Mouse (Mus musculus) left cerebral cortex, postnatal 36 days (tissue): ENCODE measurements at regions not wholly inside any gene's neighbourhood (a gene's known extent, or its start where the extent isn't known, plus 50 kb on each side); places are given as distances from the start of the nearest gene placed in this dataset.

Source experiments
- DNase-seq, 2 experiments: peaks; one replicate each; pipeline ENCODE4 v3.0.0; 2021 to 2022; ENCODE audit warnings: low spot score in 2 of 2, mixed read lengths in 1 of 2
- intact Hi-C: fragments of 180-260 bp; cut with DNase I; formaldehyde crosslinking; loops from one replicate; pipeline ENCODE4 v1.15.1; 2025

DNA sequence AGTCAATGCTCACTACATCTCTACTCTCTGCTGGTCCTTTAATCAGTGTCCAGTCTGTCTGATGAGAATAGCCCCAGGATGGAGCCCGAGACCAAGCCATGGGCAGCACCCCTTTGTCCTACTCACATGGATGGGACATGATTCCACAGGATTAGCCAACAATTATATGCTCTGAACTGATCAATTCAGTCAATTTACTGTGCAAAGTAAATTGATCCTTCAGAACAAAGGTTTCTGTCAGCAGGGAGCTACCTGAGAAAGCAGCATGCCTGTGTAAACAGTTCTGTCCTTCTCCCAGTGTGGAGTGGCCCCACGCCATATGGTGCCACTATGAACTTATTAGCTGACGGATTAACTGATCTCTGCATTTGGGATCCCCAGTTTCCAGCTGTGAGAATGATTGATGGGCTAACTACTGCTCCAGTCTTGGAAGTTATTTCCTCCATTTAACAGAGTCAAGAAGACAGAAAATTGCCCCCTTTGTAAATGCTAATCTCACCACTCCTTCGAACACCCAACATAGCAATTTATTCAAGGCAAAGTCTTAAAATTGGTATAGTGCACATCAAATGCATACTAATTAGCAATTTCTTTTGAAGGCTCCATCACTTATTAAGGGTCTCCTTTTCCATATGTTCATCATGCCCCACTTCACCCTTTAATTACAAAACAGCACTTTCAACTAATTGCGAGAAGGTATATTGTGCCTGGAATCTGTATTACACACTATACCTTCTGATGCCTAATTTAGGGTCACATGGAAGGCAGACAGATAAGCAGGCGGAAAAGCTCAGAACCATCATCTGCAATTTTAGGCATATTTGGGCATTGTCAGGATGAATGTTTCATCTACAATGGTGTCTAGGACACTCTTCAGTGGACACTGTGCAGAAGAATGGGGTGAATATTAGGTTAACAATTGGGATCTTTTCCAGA, 417.3 kb downstream of the Tmem161b start:
- intact Hi-C loops = no loop called here
- DNase-seq = no peak

DNA sequence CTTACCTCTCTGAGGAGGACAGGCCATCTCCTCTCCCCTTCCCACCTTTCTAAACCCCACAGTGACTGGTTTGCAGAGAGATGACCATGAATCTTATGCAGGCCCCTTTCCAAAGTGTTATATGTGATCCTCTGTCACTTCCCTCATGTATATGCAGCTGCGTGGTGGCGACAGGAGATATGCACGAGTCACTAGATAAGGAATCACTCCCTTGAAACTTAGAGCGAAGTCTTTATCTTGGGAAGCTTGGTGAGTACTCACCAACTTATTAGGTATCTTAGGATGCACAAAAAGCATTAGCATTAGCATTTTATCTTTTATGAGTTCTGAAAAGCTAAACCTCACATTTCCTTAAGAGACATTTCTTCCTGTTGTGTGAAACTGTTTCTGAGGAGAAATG, 421.9 kb downstream of the Tmem161b start:
- no peak for DNase-seq
- intact Hi-C loops = no loop called here

- DNase-seq = no peak
Observed at GRCm38 (mm10) chr13:84646899-84647298, 424.8 kb downstream of the Tmem161b start.

DNA sequence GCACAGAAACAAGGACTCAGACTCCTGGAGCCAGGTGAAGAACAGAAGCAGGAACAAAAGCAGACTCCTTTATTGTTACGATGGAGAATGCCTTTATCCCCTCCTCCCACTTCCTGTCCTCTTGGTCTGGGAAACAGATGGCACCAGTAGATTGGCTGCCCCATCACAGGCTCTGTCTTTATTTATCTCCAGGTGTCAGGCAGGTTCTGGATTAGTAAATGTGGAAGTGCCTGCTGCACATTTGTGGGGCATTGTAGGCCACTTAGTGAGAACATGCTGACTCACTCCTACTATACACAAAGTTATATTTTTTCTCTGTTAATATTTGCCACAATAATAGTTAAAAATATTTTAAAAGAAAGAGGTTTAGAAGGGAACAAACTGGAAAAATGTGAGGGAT, 426.0 kb downstream of the Tmem161b start:
- intact Hi-C loops = no loop called here
- no peak for DNase-seq

More at GRCm38 (mm10) chr13:84646899-84647298, 424.8 kb downstream of the Tmem161b start:
- intact Hi-C loops = no loop called here

- intact Hi-C loops = no loop called here
- no peak for DNase-seq
Observed at GRCm38 (mm10) chr13:84663967-84664366, 441.9 kb downstream of the Tmem161b start.

DNA sequence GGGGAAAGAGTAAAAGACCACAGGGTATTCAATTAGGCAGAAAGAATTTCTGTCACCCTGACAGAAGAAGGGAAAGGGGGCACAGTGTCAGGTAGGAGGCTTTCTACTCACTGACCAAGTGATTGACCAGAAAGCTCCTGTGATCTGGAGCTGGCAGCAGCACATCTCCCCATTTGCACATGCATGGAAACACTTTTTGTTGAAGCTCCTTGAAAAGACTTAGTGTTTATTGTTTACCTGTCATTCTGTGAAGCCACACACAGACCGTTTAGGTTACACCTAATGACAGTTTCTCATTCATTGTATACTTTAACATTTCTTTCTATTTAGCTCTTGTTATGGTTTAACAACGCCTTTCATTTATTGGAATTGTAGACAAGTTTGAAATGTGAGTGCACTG, 458.9 kb downstream of the Tmem161b start:
- intact Hi-C loops = no loop called here
- no peak for DNase-seq

- intact Hi-C loops = no loop called here
Observed at GRCm38 (mm10) chr13:84685930-84686329, 463.8 kb downstream of the Tmem161b start.

DNA sequence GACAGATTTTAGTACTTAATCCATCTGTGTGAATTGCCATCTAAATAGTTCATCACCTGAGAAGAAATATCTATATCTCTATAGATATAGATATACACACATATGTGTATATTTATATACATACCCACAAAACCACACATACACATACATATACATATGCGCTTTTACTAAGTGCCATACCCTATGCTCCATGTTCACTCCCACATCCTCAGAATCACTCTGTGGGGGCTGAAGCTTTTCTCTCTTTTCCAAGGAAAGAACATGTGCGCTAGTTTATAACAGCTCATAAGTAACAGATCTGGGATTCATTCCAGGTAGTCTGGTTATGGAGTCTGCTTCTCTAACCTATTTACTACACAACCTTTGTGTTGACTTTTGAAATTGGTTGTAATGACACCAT, 471.4 kb downstream of the Tmem161b start:
- no peak for DNase-seq
- intact Hi-C loops = no loop called here

More at GRCm38 (mm10) chr13:84685930-84686329, 463.8 kb downstream of the Tmem161b start:
- no peak for DNase-seq

DNA sequence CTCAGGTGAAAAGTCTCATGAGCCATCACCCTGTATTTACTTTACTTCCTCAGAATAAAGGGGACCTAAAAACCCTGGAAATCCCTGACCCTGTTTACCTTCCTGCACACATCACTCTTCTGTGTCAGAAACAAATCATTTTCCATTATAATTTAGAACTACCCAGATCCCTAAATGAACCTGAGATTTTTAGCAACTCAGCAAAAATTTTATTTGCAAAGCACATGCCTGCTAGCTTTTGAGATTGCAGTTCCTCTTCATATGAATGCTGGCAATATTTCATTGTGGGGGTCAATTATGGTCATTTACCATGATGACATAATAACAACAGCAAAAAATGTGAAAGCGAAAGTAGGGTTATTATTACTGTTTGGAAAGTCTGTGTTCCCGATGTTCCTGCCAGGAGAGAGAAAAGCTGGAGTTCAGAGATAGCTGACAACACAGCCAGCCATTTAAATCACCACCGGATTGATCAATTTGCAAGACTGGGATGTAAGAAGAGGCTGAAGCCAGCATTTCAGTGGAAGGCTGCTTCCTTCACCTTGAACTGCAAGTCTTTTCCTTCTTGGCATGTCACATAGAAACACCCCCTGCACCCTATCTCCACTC, 476.5 kb downstream of the Tmem161b start:
- no peak for DNase-seq
- intact Hi-C loops = no loop called here

GRCm38 (mm10) chr13:84741231-84741630, 448.0 kb upstream of the Ccnh start:
- DNase-seq = no peak
- intact Hi-C loops = no loop called here

GRCm38 (mm10) chr13:84748331-84748730, 440.9 kb upstream of the Ccnh start:
- no peak for DNase-seq

GRCm38 (mm10) chr13:84749214-84749613, 440.0 kb upstream of the Ccnh start:
- no peak for DNase-seq
- intact Hi-C loops = no loop called here

More at GRCm38 (mm10) chr13:84748331-84748730, 440.9 kb upstream of the Ccnh start:
- intact Hi-C loops = no loop called here

- intact Hi-C loops = loop anchor here (5.0 kb wide), 1 partner anchor 763 kb away; no protein-coding TSS in a partner anchor
Observed at GRCm38 (mm10) chr13:84750136-84750535, 439.1 kb upstream of the Ccnh start.

GRCm38 (mm10) chr13:84751576-84752490, 437.4 kb upstream of the Ccnh start:
- intact Hi-C loops = loop anchor here (5.0 kb wide), 1 partner anchor 765 kb away; no protein-coding TSS in a partner anchor

More at GRCm38 (mm10) chr13:84750136-84750535, 439.1 kb upstream of the Ccnh start:
- DNase-seq = no peak

DNA sequence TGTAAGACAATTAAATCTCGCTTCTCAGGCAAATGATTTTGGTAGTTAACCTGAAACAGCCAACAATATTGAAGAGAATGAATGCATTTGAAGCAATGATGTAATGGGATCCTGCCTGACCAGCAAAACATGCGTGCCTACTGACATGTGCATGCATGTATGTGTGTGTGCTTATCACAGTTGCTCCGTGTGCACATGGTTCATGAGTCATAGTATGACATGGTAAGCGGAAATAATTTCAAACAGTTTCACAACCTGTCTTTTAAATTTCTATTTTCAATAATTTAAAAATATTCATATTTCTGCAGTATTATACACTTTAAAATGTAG, 436.8 kb upstream of the Ccnh start:
- intact Hi-C loops = loop anchor here (5.0 kb wide), 1 partner anchor 765 kb away; no protein-coding TSS in a partner anchor
- DNase-seq = no peak

More at GRCm38 (mm10) chr13:84751576-84752490, 437.4 kb upstream of the Ccnh start:
- no peak for DNase-seq

DNA sequence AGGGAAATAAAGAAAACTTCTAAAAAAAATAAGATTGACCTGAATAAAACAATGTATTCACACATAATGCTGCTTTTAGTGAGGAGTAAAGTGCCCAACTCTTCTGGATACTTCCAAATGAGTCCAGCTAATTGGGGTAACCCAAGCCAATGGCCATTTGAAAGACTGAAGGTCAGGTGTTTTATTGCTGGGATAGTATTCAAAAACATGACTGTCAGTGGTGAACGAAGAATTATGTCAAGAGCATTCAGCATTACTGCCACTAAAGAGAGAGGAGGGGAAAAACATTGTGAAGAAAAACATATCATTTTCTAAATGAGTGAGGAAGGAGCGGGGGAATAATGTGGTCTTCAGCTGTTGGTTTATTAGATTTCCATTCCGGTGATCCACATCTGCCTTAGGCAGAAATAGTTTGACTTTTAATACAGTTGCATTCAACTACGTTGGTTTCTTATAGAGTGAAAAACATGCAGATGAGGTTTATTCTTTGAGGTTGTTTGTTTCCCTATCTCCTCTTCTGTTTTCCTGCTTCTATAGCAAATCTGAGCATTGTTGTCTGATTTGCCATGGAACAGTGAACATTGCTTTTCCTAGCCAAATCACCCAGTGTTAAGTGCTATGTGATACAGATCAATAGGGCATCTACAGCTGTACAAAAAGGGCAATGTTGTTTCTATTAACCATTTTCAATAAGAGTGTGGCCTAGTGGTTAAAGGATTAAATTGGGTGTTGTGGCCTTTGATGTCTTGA, 435.3 kb upstream of the Ccnh start:
- intact Hi-C loops = loop anchor here (2.0 to 5.0 kb wide), 2 partner anchors 691 to 767 kb away; no protein-coding TSS in a partner anchor
- DNase-seq = no peak

GRCm38 (mm10) chr13:84754821-84755725, 434.1 kb upstream of the Ccnh start:
- intact Hi-C loops = loop anchor here (2.0 to 5.0 kb wide), 4 partner anchors 143 to 768 kb away; partner anchors contain the start of gene Tmem161b
- no peak for DNase-seq
